Mouse (Mus musculus) CH12.LX (cell line): ENCODE measurements around the gene 1810043G02Rik.
"Not testable (repeated sequence)": the region's sequence is repeated elsewhere in the genome, so short reads cannot be mapped to it uniquely, and the experiment has no call there.

ENCODE experiments used
- CHD1 ChIP-seq: IDR thresholded peaks from 2 replicates; pipeline ENCODE4 v1.6.1; 2012; ENCODE audit warnings: low read depth, low read length, improper control_type of control experiment, inconsistent platforms
- CTCF ChIP-seq, 2 experiments: IDR thresholded peaks in 1 of 2; conservative IDR thresholded peaks in 1 of 2; 2 replicates each; pipeline ENCODE4 v1.5.1; 2011 to 2012; ENCODE audit warnings: low read depth in 2 of 2, low read length in 2 of 2, improper control_type of control experiment in 1 of 2, inconsistent platforms in 1 of 2, mild to moderate bottlenecking in 1 of 2, moderate library complexity in 1 of 2
- EP300 ChIP-seq: IDR thresholded peaks from 2 replicates; pipeline ENCODE4 v1.6.1; 2011; ENCODE audit warnings: low read length, improper control_type of control experiment
- NELFE ChIP-seq: IDR thresholded peaks from 2 replicates; pipeline ENCODE4 v1.6.1; 2011; ENCODE audit warnings: low read depth, low read length, improper control_type of control experiment
- POLR2A ChIP-seq: IDR thresholded peaks from 2 replicates; pipeline ENCODE4 v1.6.1; 2011; ENCODE audit warnings: low read depth, mild to moderate bottlenecking, improper control_type of control experiment, low read length
- RAD21 ChIP-seq: IDR thresholded peaks from 2 replicates; pipeline ENCODE4 v1.6.1; 2011; ENCODE audit warnings: low read depth, mild to moderate bottlenecking, low read length, improper control_type of control experiment, moderate library complexity
- SIN3A ChIP-seq: IDR thresholded peaks from 2 replicates; pipeline ENCODE4 v1.6.1; 2012; ENCODE audit warnings: low read length, improper control_type of control experiment, inconsistent platforms
- TBP ChIP-seq: conservative IDR thresholded peaks from 2 replicates; pipeline ENCODE4 v1.6.1; 2011; ENCODE audit warnings: low read depth, low read length, improper control_type of control experiment
- TCF12 ChIP-seq: IDR thresholded peaks from 2 replicates; pipeline ENCODE4 v1.6.1; 2014; ENCODE audit warnings: low read depth, mild to moderate bottlenecking, inconsistent platforms, low read length, improper control_type of control experiment
- USF1 ChIP-seq: IDR thresholded peaks from 2 replicates; pipeline ENCODE4 v1.6.1; 2014; ENCODE audit warnings: low read depth, mild to moderate bottlenecking, inconsistent platforms, low read length, improper control_type of control experiment
- USF2 ChIP-seq: conservative IDR thresholded peaks from 2 replicates; pipeline ENCODE4 v1.6.1; 2011; ENCODE audit warnings: low read depth, low read length, improper control_type of control experiment
- ZNF384 ChIP-seq: IDR thresholded peaks from 2 replicates; pipeline ENCODE4 v1.6.1; 2012; ENCODE audit warnings: low read depth, low read length, improper control_type of control experiment, inconsistent platforms

GRCm38 (mm10) chr10:77950468-77950867 is 27.9 kb upstream of the 1810043G02Rik start:
- not testable (repeated sequence) for TF ChIP-seq RAD21; EP300; TBP; CHD1; CTCF (conservative IDR thresholded peaks at IDR 0.05 in 1 of 2, IDR thresholded peaks at IDR 0.05 in 1 of 2; ENCODE audit: low read depth in 2 of 2, low read length in 2 of 2); TCF12; ZNF384; USF2; USF1; POLR2A; NELFE; SIN3A
